Mouse (Mus musculus) adrenal gland, adult 18-20 months (tissue): ENCODE data around the gene Srd5a1. TPM values are rescaled to one million over a fixed set of nuclear protein-coding genes. Genes with fewer than 3 reads are reported as not detected.

ENCODE experiments used
- DNase-seq, 2 experiments: peaks; one replicate each; pipeline ENCODE4 v3.0.0; 2021 to 2022; ENCODE audit warnings: low spot score in 2 of 2
- total RNA-seq, 2 experiments: library from RNA; stranded (reverse); gene quantifications; 1 replicate in 1 of 2; 2 replicates in 1 of 2; pipeline ENCODE4 v1.2.3; 2021

The Srd5a1 gene
- total RNA-seq, 2 experiments from 2014 or later, result 3.2 to 12.1 TPM

GRCm38 (mm10) chr13:69543595-69543994 lies 67.6 kb downstream of the Srd5a1 start:
- DNase-seq, result no peak

GRCm38 (mm10) chr13:69542571-69543352 lies 68.5 kb downstream of the Srd5a1 start:
- no peak for DNase-seq

GRCm38 (mm10) chr13:69541776-69542175 lies 69.5 kb downstream of the Srd5a1 start:
- no peak for DNase-seq

- DNase-seq, result no peak
These were observed 70.0 kb downstream of the Srd5a1 start for GRCm38 (mm10) chr13:69541209-69541608.

GRCm38 (mm10) chr13:69538327-69538726 lies 72.9 kb downstream of the Srd5a1 start:
- DNase-seq, result no peak

GRCm38 (mm10) chr13:69537366-69537765 lies 73.9 kb downstream of the Srd5a1 start:
- DNase-seq, result no peak

GRCm38 (mm10) chr13:69536021-69536420 lies 75.2 kb downstream of the Srd5a1 start:
- no peak for DNase-seq

GRCm38 (mm10) chr13:69534654-69535551 lies 76.3 kb downstream of the Srd5a1 start:
- peak; percentile 97 to 98 for DNase-seq

GRCm38 (mm10) chr13:69534334-69534653 lies 76.9 kb downstream of the Srd5a1 start, which contains the start of gene Tent4a:
Gene Tent4a (minus strand): TSS chr13:69534617.
- no peak for DNase-seq

GRCm38 (mm10) chr13:69533405-69534333 lies 77.6 kb downstream of the Srd5a1 start, which contains the start of gene Nsun2:
Gene Nsun2 (plus strand): TSS chr13:69533746.
- peak; percentile 58 to 69 for DNase-seq

GRCm38 (mm10) chr13:69532893-69533404 lies 78.3 kb downstream of the Srd5a1 start:
- no peak for DNase-seq

- peak in 1 of 2 experiments; percentile 6 for DNase-seq
These were observed 78.9 kb downstream of the Srd5a1 start for GRCm38 (mm10) chr13:69532101-69532892.

GRCm38 (mm10) chr13:69531431-69531830 lies 79.8 kb downstream of the Srd5a1 start:
- DNase-seq, result no peak

GRCm38 (mm10) chr13:69530951-69531350 lies 80.3 kb downstream of the Srd5a1 start:
- DNase-seq, result no peak

- DNase-seq, result no peak
These were observed 81.1 kb downstream of the Srd5a1 start for GRCm38 (mm10) chr13:69530156-69530555.

- no peak for DNase-seq
These were observed 82.7 kb downstream of the Srd5a1 start for GRCm38 (mm10) chr13:69528531-69528930.

- DNase-seq, result no peak
These were observed 85.4 kb downstream of the Srd5a1 start for GRCm38 (mm10) chr13:69525867-69526266.

GRCm38 (mm10) chr13:69524158-69524530 lies 87.1 kb downstream of the Srd5a1 start:
- DNase-seq, result no peak
